Mouse (Mus musculus) midbrain, embryonic 11.5 days (tissue): ENCODE measurements around the gene Ms4a6b. TPM values are rescaled to one million over a fixed set of nuclear protein-coding genes. Genes with fewer than 3 reads are reported as not detected.
"Not testable (repeated sequence)": the region's sequence is repeated elsewhere in the genome, so short reads cannot be mapped to it uniquely, and the experiment has no call there.

ENCODE experiments used
- ATAC-seq: fragments of 200-750 bp; cut with Nextera tagmentation; 2 replicates; pipeline ENCODE4 v1.8.0; 2017; ENCODE audit warnings: moderate TSS enrichment, moderate library complexity; ENCODE audit not compliant: low FRiP score
- DNase-seq: peaks from one replicate; pipeline ENCODE4 v3.0.0; 2015; ENCODE audit warnings: low spot score; ENCODE audit errors: missing footprints
- H3K27ac ChIP-seq: fragments of 300-500 bp; sonication (generic); 2 replicates; pipeline ENCODE4 v1.5.1; 2014; ENCODE audit warnings: low read depth, low read length
- H3K27me3 ChIP-seq: fragments of 300-500 bp; sonication (generic); 2 replicates; pipeline ENCODE4 v1.6.1; 2014; ENCODE audit warnings: mild to moderate bottlenecking, low read length, moderate library complexity, mixed read lengths; ENCODE audit not compliant: control insufficient read depth, insufficient read depth
- H3K36me3 ChIP-seq: fragments of 300-500 bp; sonication (generic); 2 replicates; pipeline ENCODE4 v1.6.1; 2014; ENCODE audit warnings: mild to moderate bottlenecking, low read length, moderate library complexity, mixed read lengths; ENCODE audit not compliant: control insufficient read depth, insufficient read depth
- H3K4me1 ChIP-seq: fragments of 300-500 bp; sonication (generic); 2 replicates; pipeline ENCODE4 v1.6.1; 2014; ENCODE audit warnings: low read length; ENCODE audit not compliant: control insufficient read depth, insufficient read depth
- H3K4me2 ChIP-seq: fragments of 300-500 bp; sonication (generic); 2 replicates; pipeline ENCODE4 v1.6.1; 2014; ENCODE audit warnings: mild to moderate bottlenecking, moderate library complexity
- H3K4me3 ChIP-seq: fragments of 300-500 bp; sonication (generic); 2 replicates; pipeline ENCODE4 v1.5.1; 2014; ENCODE audit warnings: low read depth, low read length
- H3K9ac ChIP-seq: fragments of 300-500 bp; sonication (generic); 2 replicates; pipeline ENCODE4 v1.6.1; 2014; ENCODE audit warnings: low read length
- H3K9me3 ChIP-seq: fragments of 300-500 bp; sonication (generic); 2 replicates; pipeline ENCODE4 v1.6.1; 2016; ENCODE audit warnings: low read length; ENCODE audit not compliant: control insufficient read depth
- WGBS: fragments of 180-500 bp; shearing (Covaris S2); extraction: QIAGEN DNeasy Blood & Tissue Kit; methylation state at CpG from one replicate; pipeline ENCODE4 v1.1.7; 2014; 5-methylcytosine and 5-hydroxymethylcytosine counted together
- polyA plus RNA-seq: library from polyadenylated mRNA; unstranded; fragments of >200 nt; fragmentation: Nextera tagmentation; extraction: Ambion mirVana; gene quantifications from 2 replicates; pipeline ENCODE4 v1.2.1, GENCODE M21; 2014

Gene Ms4a6b
- polyA plus RNA-seq, 1 experiment from 2014 or later, result 6.4 TPM

DNA sequence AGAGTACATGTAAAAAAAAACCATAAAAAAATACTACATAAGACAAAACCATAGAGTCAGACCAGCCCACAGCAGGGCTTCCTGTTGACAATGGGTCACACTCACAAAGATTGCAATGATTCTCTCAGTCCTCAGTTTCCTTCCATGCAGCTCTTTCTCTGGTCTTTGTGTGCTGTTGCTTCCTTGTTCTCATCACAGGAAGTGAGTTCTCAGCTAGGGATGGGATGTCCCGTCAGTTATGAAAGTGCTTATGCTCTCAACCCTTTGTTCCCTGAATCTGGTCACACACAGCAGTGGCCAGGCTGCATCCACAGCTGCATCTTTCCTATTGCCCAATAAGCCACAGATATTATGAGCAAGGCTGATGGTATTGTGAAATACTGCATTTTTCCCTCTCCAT, 2.9 kb upstream of the Ms4a6b start:
- Histone ChIP-seq H3K27ac (no peak overlapping the region), H3K27me3 (no peaks in the 10 kb centered on the region), H3K4me1 (no peaks in the 10 kb centered on the region), H3K4me3 (no peak overlapping the region), H3K4me2 (no peak overlapping the region), H3K9me3 (no peaks in the 10 kb centered on the region), H3K9ac (no peak overlapping the region), H3K36me3 (no peaks in the 10 kb centered on the region)
- 74% methylated on average over 1 of the region's 1 CpGs for WGBS
- DNase-seq, result no peak
- ATAC-seq, result no peak

DNA sequence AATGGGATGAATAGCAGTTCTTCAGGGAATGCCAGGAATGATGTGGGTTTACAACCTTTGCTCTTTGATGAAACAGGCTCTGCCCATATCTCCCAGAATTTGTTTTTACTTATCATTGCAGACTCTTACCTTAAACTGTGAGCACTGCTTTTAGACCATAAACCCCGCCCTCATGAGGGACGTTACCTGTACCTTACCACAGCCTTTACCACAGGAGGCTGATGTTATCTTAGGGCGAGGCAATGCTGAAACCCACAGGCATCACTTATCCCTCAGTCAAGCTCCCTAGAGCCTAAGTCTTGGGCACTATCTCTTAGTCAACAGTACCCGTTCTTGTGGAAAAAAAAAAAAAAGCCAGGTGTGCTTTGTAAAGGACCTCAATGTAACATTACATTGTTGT, 533 bp downstream of the Ms4a6b start:
- ATAC-seq (no peak), DNase-seq (no peak)
- Histone ChIP-seq H3K27me3 (no peaks in the 10 kb centered on the region), H3K4me2 (no peak overlapping the region), H3K9ac (no peak overlapping the region), H3K4me3 (no peak overlapping the region), H3K4me1 (no peaks in the 10 kb centered on the region), H3K9me3 (no peaks in the 10 kb centered on the region), H3K36me3 (no peaks in the 10 kb centered on the region), H3K27ac (no peak overlapping the region)
- WGBS, result 72% methylated on average over 4 of the region's 4 CpGs

- ATAC-seq, H3K4me2 ChIP-seq, H3K27me3 ChIP-seq, H3K9me3 ChIP-seq, H3K4me1 ChIP-seq, H3K9ac ChIP-seq, H3K4me3 ChIP-seq, H3K36me3 ChIP-seq, H3K27ac ChIP-seq, DNase-seq: not testable (repeated sequence)
- 68% methylated on average over 1 of the region's 1 CpGs for WGBS
Observed at GRCm38 (mm10) chr19:11517373-11517772, 1.1 kb downstream of the Ms4a6b start.

GRCm38 (mm10) chr19:11518356-11518755, 2.0 kb downstream of the Ms4a6b start:
- H3K27ac ChIP-seq, ATAC-seq, H3K9ac ChIP-seq, H3K4me3 ChIP-seq, H3K4me2 ChIP-seq, DNase-seq, H3K36me3 ChIP-seq, H3K27me3 ChIP-seq, H3K4me1 ChIP-seq, H3K9me3 ChIP-seq: not testable (repeated sequence)
- 77% methylated on average over 2 of the region's 2 CpGs for WGBS

- Histone ChIP-seq H3K9ac (no peak overlapping the region), H3K27ac (no peak overlapping the region), H3K4me1 (no peaks in the 10 kb centered on the region), H3K4me2 (no peak overlapping the region), H3K4me3 (no peak overlapping the region), H3K36me3 (no peaks in the 10 kb centered on the region), H3K9me3 (no peaks in the 10 kb centered on the region), H3K27me3 (no peaks in the 10 kb centered on the region)
- WGBS, result 89% methylated on average over 3 of the region's 3 CpGs
- DNase-seq (no peak), ATAC-seq (no peak)
Observed at GRCm38 (mm10) chr19:11520146-11520545, 3.8 kb downstream of the Ms4a6b start.

GRCm38 (mm10) chr19:11533421-11533820, 17.1 kb downstream of the Ms4a6b start:
- H3K27me3 ChIP-seq, result no peaks in the 10 kb centered on the region
- ATAC-seq, result no peak
- no peaks in the 10 kb centered on the region for H3K9me3 ChIP-seq
- H3K36me3 ChIP-seq, result no peaks in the 10 kb centered on the region
- no peak overlapping the region for H3K4me3 ChIP-seq
- no peak overlapping the region for H3K27ac ChIP-seq
- DNase-seq, result no peak
- H3K4me1 ChIP-seq, result no peaks in the 10 kb centered on the region
- H3K4me2 ChIP-seq, result no peak overlapping the region
- WGBS, result 74% methylated on average over 1 of the region's 1 CpGs
- no peak overlapping the region for H3K9ac ChIP-seq

DNA sequence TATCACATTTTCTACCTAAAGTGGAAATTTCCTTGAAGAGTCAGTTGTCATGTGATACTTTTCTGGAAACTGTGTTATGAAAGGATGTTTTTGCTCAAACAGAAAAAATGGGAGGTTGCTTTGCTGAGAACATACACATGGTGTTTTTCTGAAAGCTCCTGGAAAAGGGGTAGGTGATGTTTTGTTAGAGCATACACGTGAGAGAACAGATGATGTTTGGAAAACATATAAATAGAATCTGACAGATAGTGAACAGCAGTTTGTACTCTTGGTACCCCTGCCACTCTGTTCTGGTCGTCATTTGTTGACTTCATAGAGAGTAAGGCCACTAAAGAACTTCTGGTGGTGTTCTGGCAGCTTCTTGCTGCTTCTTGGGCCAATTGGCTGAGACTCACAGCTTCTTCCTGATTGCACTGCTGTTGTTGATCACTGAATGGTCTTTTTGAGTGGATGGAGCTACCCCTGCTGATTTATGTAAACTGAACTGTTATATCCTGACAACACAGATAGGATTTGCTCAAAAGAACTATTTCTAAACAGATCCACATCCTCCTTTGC, 17.7 kb downstream of the Ms4a6b start:
- ATAC-seq, result no peak
- no peak overlapping the region for H3K4me2 ChIP-seq
- H3K4me1 ChIP-seq, result no peaks in the 10 kb centered on the region
- DNase-seq, result no peak
- 69% methylated on average over 2 of the region's 2 CpGs for WGBS
- H3K4me3 ChIP-seq, result no peak overlapping the region
- H3K27me3 ChIP-seq, result no peaks in the 10 kb centered on the region
- H3K36me3 ChIP-seq, result no peaks in the 10 kb centered on the region
- no peaks in the 10 kb centered on the region for H3K9me3 ChIP-seq
- no peak overlapping the region for H3K27ac ChIP-seq
- no peak overlapping the region for H3K9ac ChIP-seq

DNA sequence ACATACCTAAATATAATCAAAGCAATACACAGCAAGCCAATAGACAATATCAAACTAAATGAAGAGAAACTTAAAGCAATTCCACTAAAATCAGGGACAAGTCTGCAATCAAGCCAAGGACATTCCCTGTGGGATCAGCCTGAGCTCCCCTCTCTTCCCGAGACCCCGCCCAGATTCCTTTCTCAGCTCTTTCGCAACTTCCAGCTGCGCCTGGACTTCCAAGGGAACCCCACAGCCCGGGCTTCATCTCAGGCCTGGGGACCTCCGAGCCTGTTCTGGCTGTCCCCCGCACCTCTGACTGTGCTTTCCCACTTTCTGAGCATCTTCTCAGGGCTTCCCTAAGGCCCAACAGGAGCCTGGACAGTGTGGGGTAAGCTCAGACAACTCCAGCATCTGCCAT, 20.3 kb downstream of the Ms4a6b start, which contains the start of gene Ms4a4d:
Gene Ms4a4d (plus strand): TSS at position 209 of the 400 bp plus-strand sequence.
- no peak for DNase-seq
- H3K27ac ChIP-seq, result no peak within 1 kb of the TSS
- ATAC-seq, result no peak
- no peaks in the 10 kb centered on the region for H3K27me3 ChIP-seq
- 14% methylated on average over 7 of the region's 7 CpGs for WGBS
- H3K4me2 ChIP-seq, result no peak within 1 kb of the TSS
- H3K4me3 ChIP-seq, result no peak within 1 kb of the TSS
- no peaks in the 10 kb centered on the region for H3K9me3 ChIP-seq
- H3K9ac ChIP-seq, result no peak within 1 kb of the TSS
- no peaks in the 10 kb centered on the region for H3K36me3 ChIP-seq
- no peaks in the 10 kb centered on the region for H3K4me1 ChIP-seq

DNA sequence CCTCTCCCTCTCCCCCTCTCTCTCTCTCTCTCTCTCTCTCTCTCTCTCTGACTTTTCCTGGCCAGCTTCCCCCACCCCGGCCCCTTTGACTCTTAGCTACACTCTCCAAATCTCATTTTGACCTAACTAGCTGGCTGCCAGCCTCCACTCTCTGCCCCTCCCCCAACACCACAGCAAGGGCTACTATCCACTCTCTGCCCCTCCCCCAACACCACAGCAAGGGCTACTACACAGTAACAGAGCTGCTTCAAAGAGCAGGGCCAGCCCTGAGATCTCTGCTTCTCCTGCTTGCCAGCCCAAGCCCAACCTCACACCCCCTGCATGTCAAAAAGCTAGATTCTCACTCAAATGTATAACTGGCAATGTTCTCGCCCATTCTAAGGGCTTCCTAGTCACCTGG, 21.0 kb downstream of the Ms4a6b start:
- Histone ChIP-seq H3K27ac (no peak overlapping the region), H3K4me1 (no peaks in the 10 kb centered on the region), H3K9ac (no peak overlapping the region), H3K4me2 (no peak overlapping the region), H3K9me3 (no peaks in the 10 kb centered on the region), H3K36me3 (no peaks in the 10 kb centered on the region), H3K4me3 (no peak overlapping the region), H3K27me3 (no peaks in the 10 kb centered on the region)
- WGBS, result 27% methylated on average over 2 of the region's 2 CpGs
- peak; percentile 80 for ATAC-seq
- peak; percentile 83 for DNase-seq
